Mouse (Mus musculus) liver, embryonic 14.5 days (tissue): Measurements from ENCODE around the gene Gper1. TPM values are rescaled to one million over a fixed set of nuclear protein-coding genes. Genes with fewer than 3 reads are reported as not detected.

Source experiments
- ATAC-seq: fragments of 200-750 bp; cut with Nextera tagmentation; 2 replicates; pipeline ENCODE4 v1.8.0; 2017; ENCODE audit warnings: moderate number of reproducible peaks, mild to moderate bottlenecking, moderate library complexity; ENCODE audit not compliant: insufficient read depth
- DNase-seq, 3 experiments: peaks; one replicate each; pipeline ENCODE4 v3.0.0-alpha.2; 2012 to 2013; ENCODE audit warnings: low read depth in 3 of 3, low spot score in 3 of 3
- H3K27ac ChIP-seq: fragments of 300-500 bp; sonication (generic); 2 replicates; pipeline ENCODE4 v1.5.1; 2014; ENCODE audit warnings: moderate library complexity, mild to moderate bottlenecking, control low read depth, inconsistent platforms
- H3K27me3 ChIP-seq: fragments of 300-500 bp; sonication (generic); 2 replicates; pipeline ENCODE4 v1.6.1; 2014; ENCODE audit warnings: mild to moderate bottlenecking, low read length, moderate library complexity; ENCODE audit not compliant: control insufficient read depth, insufficient read depth
- H3K36me3 ChIP-seq: fragments of 300-500 bp; sonication (generic); replicated peaks from 2 replicates; pipeline ENCODE4 v1.6.1; 2014; ENCODE audit warnings: low read depth; ENCODE audit not compliant: control insufficient read depth, insufficient read depth
- H3K4me1 ChIP-seq, 2 experiments: fragments of 200-500 bp in 1 of 2; fragments of 300-500 bp in 1 of 2; sonication (generic) in 1 of 2; replicated peaks; 2 replicates each; pipeline ENCODE4 v1.6.1; 2012 to 2014; ENCODE audit warnings: antibody characterized with exemption in 1 of 2, inconsistent platforms in 1 of 2, low read length in 1 of 2; ENCODE audit not compliant: control insufficient read depth in 2 of 2, insufficient read depth in 2 of 2
- H3K4me2 ChIP-seq: fragments of 300-500 bp; sonication (generic); 2 replicates; pipeline ENCODE4 v1.6.1; 2014; ENCODE audit warnings: low read depth, mild to moderate bottlenecking, control low read depth, moderate library complexity
- H3K4me3 ChIP-seq, 2 experiments: fragments of 200-500 bp in 1 of 2; fragments of 300-500 bp in 1 of 2; sonication (generic) in 1 of 2; 2 replicates each; pipeline ENCODE4 v1.5.1; 2012 to 2014; ENCODE audit warnings: low read depth in 2 of 2, low read length in 2 of 2, mild to moderate bottlenecking in 2 of 2, control low read depth in 1 of 2, inconsistent platforms in 1 of 2, moderate library complexity in 1 of 2; ENCODE audit not compliant: insufficient read depth in 1 of 2
- H3K9ac ChIP-seq: fragments of 300-500 bp; sonication (generic); replicated peaks from 2 replicates; pipeline ENCODE4 v1.6.1; 2014; ENCODE audit warnings: mild to moderate bottlenecking, control low read depth, moderate library complexity
- H3K9me3 ChIP-seq: fragments of 300-500 bp; sonication (generic); 2 replicates; pipeline ENCODE4 v1.6.1; 2016; ENCODE audit warnings: low read length, mixed read lengths; ENCODE audit not compliant: control insufficient read depth
- CTCF ChIP-seq: IDR thresholded peaks from 2 replicates; pipeline ENCODE4 v1.5.1; 2016; ENCODE audit warnings: antibody characterized with exemption, low read depth, control low read depth
- EP300 ChIP-seq: IDR thresholded peaks from 2 replicates; pipeline ENCODE4 v1.6.1; 2016; ENCODE audit warnings: antibody characterized with exemption, low read depth
- WGBS: fragments of 180-500 bp; shearing (Covaris S2); extraction: QIAGEN DNeasy Blood & Tissue Kit; methylation state at CpG from one replicate; pipeline ENCODE4 v1.1.7; 2014; ENCODE audit not compliant: insufficient replicate concordance; 5-methylcytosine and 5-hydroxymethylcytosine counted together
- polyA plus RNA-seq, 2 experiments: library from polyadenylated mRNA; depleted of rRNA in 1 of 2; stranded (reverse) in 1 of 2; unstranded in 1 of 2; fragments of >200 nt; fragmentation: Nextera tagmentation in 1 of 2; extraction: Ambion mirVana in 1 of 2; gene quantifications; 2 replicates each; pipeline versions ENCODE4 v1.2.1 to v1.2.3; 2012 to 2014

Gene Gper1
- polyA plus RNA-seq, 2 experiments = 0.07 to 0.20 TPM

- 20% methylated on average over 17 of the region's 18 CpGs for WGBS
- DNase-seq = peak; percentile 87 to 92 (median 90)
- H3K9ac ChIP-seq = peak overlapping the region; percentile 96
- TF ChIP-seq EP300 (peak; percentile 87), CTCF (no peak)
- H3K36me3 ChIP-seq = peaks cover 16% of the 10 kb centered on the region
- H3K27me3 ChIP-seq = no peaks in the 10 kb centered on the region
- H3K27ac ChIP-seq = peak overlapping the region; percentile 99
- H3K4me2 ChIP-seq = peak overlapping the region; percentile 97
- peaks cover 79 to 84% of the 10 kb centered on the region in 2 experiments for H3K4me1 ChIP-seq
- H3K9me3 ChIP-seq = no peaks in the 10 kb centered on the region
- peak overlapping the region; percentile 84 to 96 for H3K4me3 ChIP-seq
- ATAC-seq = peak; percentile 64
Measured at GRCm38 (mm10) chr5:139381586-139382513, 41.1 kb upstream of the Gper1 start.

GRCm38 (mm10) chr5:139382760-139383159 is 40.2 kb upstream of the Gper1 start:
- Histone ChIP-seq H3K4me2 (peak overlapping the region; percentile 97), H3K4me3 (peak overlapping the region; percentile 84 to 96), H3K9me3 (no peaks in the 10 kb centered on the region), H3K36me3 (peaks cover 16% of the 10 kb centered on the region), H3K27ac (peak overlapping the region; percentile 99), H3K27me3 (no peaks in the 10 kb centered on the region), H3K9ac (peak overlapping the region; percentile 96), H3K4me1 (peaks cover 79 to 84% of the 10 kb centered on the region in 2 experiments)
- DNase-seq = peak; percentile 81 to 87 (median 83)
- peak; percentile 76 for TF ChIP-seq EP300
- no peak for TF ChIP-seq CTCF
- ATAC-seq = peak; percentile 71
- 4% methylated on average over 8 of the region's 8 CpGs for WGBS

GRCm38 (mm10) chr5:139383234-139383633 is 39.7 kb upstream of the Gper1 start:
- peak; percentile 31 for TF ChIP-seq CTCF
- no peak for TF ChIP-seq EP300
- peaks cover 80 to 84% of the 10 kb centered on the region in 2 experiments for H3K4me1 ChIP-seq
- peak overlapping the region; percentile 96 for H3K9ac ChIP-seq
- no peaks in the 10 kb centered on the region for H3K27me3 ChIP-seq
- peak overlapping the region; percentile 99 for H3K27ac ChIP-seq
- H3K9me3 ChIP-seq = no peaks in the 10 kb centered on the region
- no peak for ATAC-seq
- no peak for DNase-seq
- H3K4me2 ChIP-seq = peak overlapping the region; percentile 97
- H3K4me3 ChIP-seq = peak overlapping the region; percentile 84 to 96
- peaks cover 16% of the 10 kb centered on the region for H3K36me3 ChIP-seq
- WGBS = 31% methylated on average over 9 of the region's 9 CpGs

GRCm38 (mm10) chr5:139384531-139384930 is 38.4 kb upstream of the Gper1 start:
- H3K9me3 ChIP-seq = no peaks in the 10 kb centered on the region
- peak overlapping the region; percentile 97 for H3K4me2 ChIP-seq
- TF ChIP-seq CTCF = no peak
- TF ChIP-seq EP300 = no peak
- H3K4me1 ChIP-seq = peaks cover 80 to 84% of the 10 kb centered on the region in 2 experiments
- no peak overlapping the region for H3K4me3 ChIP-seq
- peaks cover 16% of the 10 kb centered on the region for H3K36me3 ChIP-seq
- H3K27ac ChIP-seq = peak overlapping the region; percentile 36
- peak overlapping the region; percentile 96 for H3K9ac ChIP-seq
- DNase-seq (no peak), ATAC-seq (no peak)
- no peaks in the 10 kb centered on the region for H3K27me3 ChIP-seq
- 54% methylated on average over 10 of the region's 10 CpGs for WGBS

GRCm38 (mm10) chr5:139386047-139386446 is 36.9 kb upstream of the Gper1 start:
- H3K4me2 ChIP-seq = peak overlapping the region; percentile 37
- H3K4me3 ChIP-seq = no peak overlapping the region; a peak in 1 of 4 replicates
- H3K9ac ChIP-seq = peak overlapping the region; percentile 32

More at GRCm38 (mm10) chr5:139386047-139386446, 36.9 kb upstream of the Gper1 start:
- DNase-seq = no peak
- peaks cover 16% of the 10 kb centered on the region for H3K36me3 ChIP-seq
- peak overlapping the region; percentile 100 for H3K27ac ChIP-seq
- WGBS = 89% methylated on average over 5 of the region's 5 CpGs
- peaks cover 75 to 82% of the 10 kb centered on the region in 2 experiments for H3K4me1 ChIP-seq
- ATAC-seq = no peak
- no peak for TF ChIP-seq CTCF
- TF ChIP-seq EP300 = no peak
- H3K27me3 ChIP-seq = no peaks in the 10 kb centered on the region
- H3K9me3 ChIP-seq = no peaks in the 10 kb centered on the region
